Mouse (Mus musculus) forebrain, embryonic 13.5 days (tissue): Measurements from ENCODE around the gene Brdt. TPM values are rescaled to one million over a fixed set of nuclear protein-coding genes. Genes with fewer than 3 reads are reported as not detected.

Source experiments
- ATAC-seq: fragments of 200-750 bp; cut with Nextera tagmentation; 2 replicates; pipeline ENCODE4 v1.8.0; 2017
- H3K27ac ChIP-seq: fragments of 300-500 bp; sonication (generic); 2 replicates; pipeline ENCODE4 v1.5.1; 2015; ENCODE audit warnings: inconsistent platforms, mild to moderate bottlenecking, moderate library complexity
- H3K27me3 ChIP-seq: fragments of 300-500 bp; sonication (generic); 2 replicates; pipeline ENCODE4 v1.6.1; 2015; ENCODE audit warnings: mild to moderate bottlenecking, inconsistent platforms
- H3K36me3 ChIP-seq: fragments of 300-500 bp; sonication (generic); 2 replicates; pipeline ENCODE4 v1.6.1; 2015; ENCODE audit warnings: mild to moderate bottlenecking, inconsistent platforms; ENCODE audit not compliant: poor library complexity, severe bottlenecking
- H3K4me1 ChIP-seq: fragments of 300-500 bp; sonication (generic); 2 replicates; pipeline ENCODE4 v1.6.1; 2015; ENCODE audit warnings: inconsistent platforms
- H3K4me2 ChIP-seq: fragments of 300-500 bp; sonication (generic); 2 replicates; pipeline ENCODE4 v1.6.1; 2015; ENCODE audit warnings: inconsistent platforms, mild to moderate bottlenecking, moderate library complexity
- H3K4me3 ChIP-seq: fragments of 300-500 bp; sonication (generic); 2 replicates; pipeline ENCODE4 v1.5.1; 2015; ENCODE audit warnings: mild to moderate bottlenecking, inconsistent platforms
- H3K9ac ChIP-seq: fragments of 300-500 bp; sonication (generic); 2 replicates; pipeline ENCODE4 v1.6.1; 2015; ENCODE audit warnings: mild to moderate bottlenecking, inconsistent platforms
- H3K9me3 ChIP-seq: fragments of 300-500 bp; sonication (generic); replicated peaks from 2 replicates; pipeline ENCODE4 v1.6.1; 2016; ENCODE audit warnings: inconsistent platforms
- WGBS: fragments of 180-500 bp; shearing (Covaris S2); methylation state at CpG from one replicate; pipeline ENCODE4 v1.1.7; 2015; 5-methylcytosine and 5-hydroxymethylcytosine counted together
- polyA plus RNA-seq: library from polyadenylated mRNA; unstranded; fragments of >200 nt; fragmentation: Nextera tagmentation; extraction: Ambion mirVana; gene quantifications from 2 replicates; pipeline ENCODE4 v1.2.1, GENCODE M21; 2015

Brdt gene
- polyA plus RNA-seq, 1 experiment from 2014 or later = 1.1 TPM

DNA sequence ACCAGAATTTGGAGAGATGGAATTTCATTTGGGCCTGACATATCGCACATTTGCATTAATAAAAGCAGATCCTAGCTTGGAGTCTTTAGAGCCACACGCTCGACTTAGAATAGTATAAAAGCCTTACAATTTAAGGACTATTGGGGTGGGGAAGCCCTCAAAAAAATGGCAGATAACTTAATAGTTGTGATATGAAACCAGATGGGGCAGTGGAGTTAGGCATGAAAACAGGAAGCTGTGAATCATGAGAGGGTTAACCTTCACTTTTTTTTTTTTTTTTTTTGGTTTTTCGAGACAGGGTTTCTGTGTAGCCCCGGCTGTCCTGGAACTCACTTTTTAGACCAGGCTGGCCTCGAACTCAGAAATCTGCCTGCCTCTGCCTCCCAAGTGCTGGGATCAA, 105.2 kb downstream of the Brdt start:
- WGBS = 93% methylated on average over 6 of the region's 6 CpGs
- Histone ChIP-seq H3K36me3 (no peaks in the 10 kb centered on the region), H3K9me3 (no peaks in the 10 kb centered on the region), H3K27me3 (no peaks in the 10 kb centered on the region), H3K4me3 (no peak overlapping the region), H3K9ac (no peak overlapping the region), H3K27ac (no peak overlapping the region), H3K4me2 (no peak overlapping the region), H3K4me1 (peaks cover 7% of the 10 kb centered on the region; the same call in 1 of the 2 replicates)
- no peak for ATAC-seq

Other genes starting within 250 kb of the Brdt start
- gene Tgfbr3, start 41.5 kb upstream of the Brdt start, polyA plus RNA-seq = 1.3 and 2.1 TPM in 2 replicates
- gene Ephx4, start 71.6 kb downstream of the Brdt start, polyA plus RNA-seq = 1.3 and 2.3 TPM in 2 replicates
- not detected in 2 replicates for gene Lpcat2b, start 100.4 kb downstream of the Brdt start, polyA plus RNA-seq
- gene Btbd8, start 106.8 kb downstream of the Brdt start, polyA plus RNA-seq = 14.5 and 14.6 TPM in 2 replicates
- 0.57 and 0.71 TPM in 2 replicates for gene Gm42669, start 176.5 kb downstream of the Brdt start, polyA plus RNA-seq
- gene 1700028K03Rik, start 203.6 kb downstream of the Brdt start, polyA plus RNA-seq = 0.06 and 0.11 TPM in 2 replicates